Mouse (Mus musculus): ENCODE data around the gene Atrip.

The Atrip gene

DNA sequence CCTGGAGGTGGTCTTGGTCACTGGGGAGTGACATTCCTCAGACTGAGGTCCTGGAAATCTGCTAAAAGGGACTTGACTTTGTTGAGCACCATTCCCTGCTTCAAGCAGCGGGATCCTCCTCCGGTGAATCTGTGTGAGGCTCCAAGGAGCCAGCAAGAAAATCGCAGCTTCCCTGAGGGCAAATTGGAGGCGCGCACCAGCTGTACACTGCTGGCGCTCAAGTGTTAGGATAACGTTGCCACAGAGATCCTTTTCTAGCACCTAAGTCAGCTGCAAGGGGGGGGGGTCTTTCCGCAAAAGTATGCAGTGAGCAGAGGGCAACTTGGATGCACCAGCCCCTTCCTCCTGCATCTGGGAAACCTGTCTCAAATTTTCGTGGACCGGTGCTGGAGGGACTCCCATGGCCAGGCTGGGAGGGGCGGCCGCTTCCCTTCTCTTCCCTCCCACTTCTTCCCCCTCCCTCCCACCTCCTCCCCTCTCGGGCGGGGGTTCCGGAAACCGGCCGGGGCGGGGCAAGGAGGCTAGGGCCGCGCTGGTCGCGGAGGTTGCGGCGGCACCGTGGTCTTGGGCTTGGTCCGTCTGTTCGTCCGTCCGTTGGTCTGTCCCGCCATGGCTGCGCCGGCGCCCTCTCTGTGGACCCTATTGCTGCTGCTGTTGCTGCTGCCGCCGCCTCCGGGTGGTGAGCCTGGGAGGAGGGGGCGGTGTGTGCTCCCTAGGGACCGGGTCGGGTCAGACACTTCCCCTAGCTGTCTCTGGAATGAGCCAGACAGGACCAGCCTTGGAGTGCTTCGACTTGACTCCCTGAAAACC lies 35.6 kb downstream of the Atrip start, which contains the start of gene Shisa5:
TSS of gene Shisa5 (plus strand) at position 480 of the 810 bp plus-strand sequence.
- DNase-seq (ENCODE audit: low read depth in 1 of 2, low spot score in 2 of 2) = peak in 1 of 2 experiments; percentile 62

DNA sequence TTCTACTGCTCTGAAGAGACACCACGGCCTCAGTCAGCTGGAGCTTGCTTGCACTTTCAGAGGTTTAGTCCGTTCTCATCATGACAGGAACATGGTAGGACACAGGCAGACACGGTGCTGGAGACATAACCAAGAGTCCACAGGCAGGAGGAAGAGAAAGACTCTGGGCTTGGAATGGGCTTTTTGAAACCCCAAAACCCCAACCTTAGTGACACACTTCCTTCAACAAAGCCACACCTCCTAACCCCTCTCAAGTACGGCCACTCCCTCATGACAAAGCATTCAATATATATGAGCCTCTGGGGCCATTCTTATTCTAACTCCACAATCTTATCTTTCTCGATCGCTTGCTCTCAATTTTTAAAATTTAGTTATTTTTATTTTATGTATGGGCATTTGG lies 41.5 kb downstream of the Atrip start:
- DNase-seq (ENCODE audit: low read depth in 1 of 2, low spot score in 2 of 2) = no peak

DNA sequence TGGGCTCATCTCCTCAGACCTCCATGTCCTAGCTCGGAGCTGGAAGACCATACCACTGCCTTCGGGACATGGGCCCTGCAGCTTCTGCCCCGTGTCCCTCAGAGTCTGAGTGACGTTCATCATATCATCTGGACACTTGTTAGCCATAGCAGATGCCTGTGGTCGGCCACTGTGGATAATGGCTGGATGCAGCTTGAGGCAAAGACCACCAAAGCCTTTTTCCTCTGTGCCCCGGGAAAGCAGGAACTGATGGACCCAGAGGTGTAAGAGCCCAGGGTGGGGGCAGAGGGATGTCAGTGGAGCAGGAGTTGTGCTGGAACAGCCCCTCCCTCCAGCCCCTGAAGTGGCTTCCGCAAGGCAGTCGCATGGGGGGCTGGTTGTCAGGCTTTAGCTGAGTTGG lies 42.2 kb downstream of the Atrip start:
- no peak for DNase-seq (ENCODE audit: low read depth in 1 of 2, low spot score in 2 of 2)

DNA sequence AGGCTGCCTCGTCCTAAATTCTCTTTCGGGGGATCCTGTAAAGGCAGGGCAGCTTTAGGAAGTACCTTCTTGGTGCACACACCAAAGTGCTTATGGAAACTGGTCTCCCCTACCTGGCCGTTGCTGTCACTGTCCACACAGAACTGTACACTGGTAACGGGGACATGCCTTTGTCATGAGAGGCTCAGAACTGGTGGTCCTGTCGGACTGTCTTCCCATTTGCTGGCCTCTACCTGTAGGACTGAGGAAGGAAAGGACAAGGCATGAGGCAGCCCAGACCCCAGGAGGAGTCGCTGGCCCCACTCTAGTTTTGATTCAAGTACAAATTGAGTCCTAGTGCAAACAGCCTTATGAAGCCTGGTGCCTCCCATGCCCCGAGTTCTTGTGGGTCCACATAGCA lies 42.9 kb downstream of the Atrip start:
- no peak for DNase-seq (ENCODE audit: low read depth in 1 of 2, low spot score in 2 of 2)

DNA sequence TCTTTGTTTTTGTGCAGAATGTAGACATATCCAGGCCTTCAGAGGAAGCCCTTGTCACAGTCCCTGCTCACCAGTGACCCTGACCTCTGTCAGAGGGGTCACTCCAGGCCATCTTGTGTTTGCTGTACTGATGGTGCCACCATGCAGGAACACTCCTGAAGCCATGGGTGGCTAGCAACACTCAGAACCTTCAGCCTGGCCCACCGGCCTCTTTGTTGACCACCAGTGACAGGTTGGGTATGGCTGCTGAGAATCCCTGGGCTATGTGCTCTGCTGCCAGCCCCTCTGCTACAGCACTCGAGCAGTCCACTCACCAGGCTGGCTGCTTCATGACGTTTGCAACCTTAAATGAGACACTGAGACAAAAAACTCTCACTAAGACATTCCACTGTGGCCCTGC lies 43.6 kb downstream of the Atrip start:
- no peak for DNase-seq (ENCODE audit: low read depth in 1 of 2, low spot score in 2 of 2)

DNA sequence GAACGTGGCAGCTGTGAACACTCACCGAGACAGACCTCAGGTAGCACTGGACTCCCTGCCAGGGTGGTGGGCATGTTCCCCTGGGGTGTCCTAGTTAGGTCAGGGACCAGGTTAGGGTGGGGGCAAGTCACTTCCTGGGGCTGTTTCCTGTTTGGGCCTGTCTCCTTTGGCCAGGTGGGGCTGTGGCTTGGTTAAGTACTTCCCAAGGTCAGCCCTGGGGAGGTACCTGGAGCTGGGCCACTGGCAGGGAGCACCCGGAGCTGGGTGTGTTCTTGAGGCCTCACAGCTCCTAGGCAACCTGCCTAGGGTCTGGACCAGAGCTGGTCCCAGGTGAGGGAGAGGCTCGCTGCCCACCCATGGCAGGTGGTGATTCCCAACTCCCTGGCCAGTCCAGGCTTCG lies 45.0 kb downstream of the Atrip start:
- DNase-seq (ENCODE audit: low read depth in 1 of 2, low spot score in 2 of 2) = no peak

DNA sequence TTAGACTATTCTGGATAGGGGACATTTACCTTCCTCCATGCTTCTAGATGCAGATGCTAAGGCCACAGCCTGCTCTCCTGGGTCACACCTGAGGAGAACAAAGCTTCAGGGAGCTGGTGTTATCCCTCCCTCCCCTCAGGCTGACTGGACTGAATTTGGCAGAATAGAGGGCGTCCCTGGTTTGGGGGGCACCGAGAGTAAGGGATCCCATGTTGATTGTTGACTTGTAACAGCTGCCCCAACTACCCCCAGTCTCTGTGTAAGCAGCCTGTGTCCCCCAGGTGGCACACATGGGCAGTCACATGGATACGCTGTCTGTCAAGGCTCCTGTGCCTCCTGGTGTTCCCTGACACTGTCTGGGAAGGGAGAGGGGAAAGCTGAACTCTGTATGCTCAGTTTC lies 45.5 kb downstream of the Atrip start:
- DNase-seq (ENCODE audit: low read depth in 1 of 2, low spot score in 2 of 2) = no peak

DNA sequence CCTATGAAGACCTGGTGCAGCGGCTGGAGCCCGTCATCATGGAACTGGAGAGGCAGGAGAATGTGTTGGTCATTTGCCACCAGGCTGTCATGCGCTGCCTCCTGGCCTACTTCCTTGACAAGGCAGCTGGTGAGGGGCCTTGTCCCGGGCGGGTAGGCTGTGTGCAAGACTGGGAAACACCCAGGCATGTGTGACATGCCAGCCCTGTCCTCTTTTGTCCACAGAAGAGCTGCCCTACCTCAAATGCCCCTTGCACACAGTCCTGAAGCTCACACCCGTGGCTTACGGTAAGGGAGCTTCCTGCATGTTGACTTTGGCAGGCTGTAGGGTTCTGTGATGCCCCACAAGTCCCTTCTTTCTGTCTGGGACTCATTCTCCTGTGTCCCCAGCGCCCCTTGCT lies 46.4 kb downstream of the Atrip start:
- no peak for DNase-seq (ENCODE audit: low read depth in 1 of 2, low spot score in 2 of 2)

DNA sequence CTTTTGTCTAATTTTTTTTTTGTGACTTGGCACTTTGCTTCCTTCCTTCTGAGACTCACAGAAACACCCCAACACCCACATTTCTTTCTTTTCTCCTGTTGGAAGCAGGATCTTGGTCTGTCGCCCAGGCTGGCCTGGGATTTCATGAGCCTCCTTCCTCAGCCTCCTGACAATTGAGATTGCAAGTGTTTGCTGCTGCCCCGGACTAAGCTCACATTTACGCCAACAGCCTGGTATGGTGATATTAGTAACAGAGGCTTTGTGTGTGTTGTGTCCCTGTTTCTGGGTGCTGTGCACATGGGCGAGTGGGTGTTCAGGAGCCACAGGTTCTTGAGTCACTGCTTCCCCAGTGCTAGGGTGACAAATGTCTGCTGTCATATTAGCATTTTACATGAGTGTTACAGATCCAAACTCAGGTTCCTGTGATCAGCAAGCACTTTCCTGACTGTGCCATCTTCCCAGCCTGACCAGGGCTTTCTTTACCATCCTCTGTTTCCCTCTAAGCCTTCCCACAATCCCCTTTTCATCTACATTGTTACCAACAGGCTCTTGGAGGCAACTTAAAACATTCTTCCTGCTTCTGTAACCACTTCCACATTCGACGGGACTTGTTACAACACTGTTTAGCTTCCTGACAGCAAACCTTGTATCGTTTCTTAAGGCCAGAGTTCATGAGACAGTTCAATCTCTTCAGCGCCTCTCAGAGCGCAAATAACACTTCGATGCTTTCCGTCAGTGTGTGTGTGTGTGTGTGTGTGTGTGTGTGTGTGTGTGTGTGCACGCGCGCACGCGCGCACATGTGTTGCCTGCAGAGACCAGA lies 50.8 kb downstream of the Atrip start:
- DNase-seq (ENCODE audit: low read depth in 1 of 2, low spot score in 2 of 2) = peak in 1 of 2 experiments; percentile 51

DNA sequence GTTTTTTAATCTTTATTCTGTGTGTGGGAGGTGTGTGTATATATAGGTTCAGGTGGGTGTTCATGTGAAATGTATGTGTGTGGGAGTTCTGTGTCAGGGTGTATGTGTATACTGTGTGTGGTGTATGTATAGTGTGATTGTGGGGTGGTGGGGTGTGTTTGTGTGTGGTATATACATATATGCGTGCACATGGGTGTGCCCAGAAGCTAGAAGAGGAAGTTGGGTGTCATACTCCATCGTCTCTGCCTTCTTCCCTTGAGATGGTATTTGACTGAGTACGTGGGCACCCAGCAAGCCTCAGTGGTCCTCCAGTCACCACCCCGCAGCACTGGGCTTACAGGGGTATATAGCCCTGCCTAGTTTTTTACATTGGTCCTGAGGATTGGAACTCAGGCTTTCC lies 52.5 kb downstream of the Atrip start:
- DNase-seq (ENCODE audit: low read depth in 1 of 2, low spot score in 2 of 2) = peak in 1 of 2 experiments; percentile 64

DNA sequence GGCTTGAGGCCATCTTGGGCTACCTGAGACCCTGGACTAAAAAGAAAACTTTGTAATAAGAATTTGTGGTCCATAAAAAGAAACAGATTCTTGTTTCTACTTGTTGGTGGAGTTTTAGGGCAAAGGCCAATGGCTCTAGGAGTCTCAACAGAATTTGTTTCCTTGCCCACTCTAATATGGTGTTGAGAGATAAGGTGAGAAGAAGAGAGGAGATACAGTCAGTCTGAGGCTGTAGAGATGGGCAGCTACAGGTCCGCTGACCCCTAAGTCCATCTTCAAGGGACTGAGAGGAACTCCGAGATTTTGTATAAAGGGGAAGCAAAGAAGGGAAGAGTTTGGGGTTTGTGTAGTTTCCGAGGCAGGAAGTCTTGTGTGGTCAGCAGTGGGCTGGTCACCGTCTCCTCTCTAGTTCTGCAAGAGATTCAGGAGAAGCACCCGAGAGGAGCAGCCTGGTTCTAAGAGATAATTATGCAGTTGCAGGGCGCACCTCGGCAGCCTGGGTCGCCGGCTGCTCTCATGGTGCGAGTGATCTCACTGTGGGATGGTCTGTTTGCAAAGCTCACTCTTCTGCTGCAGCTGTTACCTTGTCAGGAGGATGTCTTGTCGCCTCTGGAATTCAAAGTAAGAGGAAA lies 56.8 kb downstream of the Atrip start:
- DNase-seq (ENCODE audit: low read depth in 1 of 2, low spot score in 2 of 2) = peak in 1 of 2 experiments; percentile 30

DNA sequence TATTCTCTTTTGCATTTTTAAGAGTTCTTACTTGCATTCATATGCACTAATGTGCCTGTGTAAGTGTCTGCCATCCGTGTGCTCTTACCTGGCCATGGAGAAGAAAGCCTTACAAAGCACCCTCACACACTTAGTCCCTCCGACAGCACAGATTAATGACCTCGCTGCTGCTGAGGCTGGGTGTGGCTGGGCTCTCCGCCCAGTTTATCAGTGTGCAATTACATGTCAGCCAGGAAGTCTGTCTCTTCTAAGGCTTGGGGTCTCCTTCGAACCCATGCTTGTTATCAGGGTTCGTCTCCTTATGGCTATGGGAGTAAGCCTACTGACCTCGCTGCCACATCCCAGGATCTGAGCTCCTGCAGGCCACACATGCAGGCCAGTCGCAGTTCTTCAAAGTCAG lies 58.5 kb downstream of the Atrip start:
- no peak for DNase-seq (ENCODE audit: low read depth in 1 of 2, low spot score in 2 of 2)

DNA sequence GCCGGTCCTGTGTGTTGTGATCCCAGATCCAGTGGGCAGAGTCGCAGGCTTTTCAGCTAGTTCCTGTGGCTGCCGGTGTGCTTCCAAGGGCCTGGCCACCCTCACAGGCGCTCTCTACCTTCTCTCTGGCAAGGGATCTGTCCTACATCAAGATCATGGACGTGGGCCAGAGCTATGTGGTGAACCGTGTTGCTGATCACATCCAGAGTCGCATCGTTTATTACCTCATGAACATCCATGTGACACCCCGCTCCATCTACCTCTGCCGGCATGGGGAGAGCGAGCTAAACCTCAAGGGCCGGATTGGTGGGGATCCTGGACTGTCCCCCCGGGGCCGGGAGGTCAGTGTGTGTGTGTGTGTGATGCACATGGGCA lies 63.6 kb downstream of the Atrip start:
- DNase-seq (ENCODE audit: low read depth in 1 of 2, low spot score in 2 of 2) = no peak

DNA sequence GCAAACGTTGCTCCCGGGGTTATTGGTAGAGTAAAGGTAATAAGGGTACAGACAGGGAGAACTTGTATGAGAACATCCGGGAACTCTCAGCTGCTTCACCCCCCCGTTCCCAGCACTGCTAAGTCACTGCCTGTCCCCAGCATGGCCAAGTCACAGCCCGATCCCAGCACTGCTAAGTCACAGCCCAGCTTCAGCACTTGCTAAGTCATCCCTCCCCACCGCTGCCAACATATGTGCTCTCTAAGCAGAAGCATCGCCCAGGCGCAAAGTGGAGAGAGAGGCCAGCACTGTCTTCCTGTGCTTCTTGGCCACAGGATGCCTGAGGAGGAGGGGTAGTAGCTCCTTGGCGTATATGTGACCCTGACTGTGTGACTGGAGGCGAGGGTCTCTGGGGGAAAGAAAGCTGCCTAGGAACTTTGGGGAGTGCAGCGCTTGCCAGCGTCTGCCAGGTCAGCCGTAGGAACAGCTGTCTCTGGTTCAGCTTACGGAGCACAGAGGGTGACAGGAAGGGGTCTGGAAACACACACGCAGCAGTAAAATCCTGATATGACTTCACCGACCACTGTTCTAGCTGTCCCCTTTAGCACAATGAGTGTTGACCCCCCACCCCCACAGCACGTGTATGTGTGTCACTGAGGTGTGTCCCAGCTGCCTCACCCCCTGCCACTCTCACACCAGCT lies 64.1 kb downstream of the Atrip start:
- peak in 1 of 2 experiments; percentile 36 for DNase-seq (ENCODE audit: low read depth in 1 of 2, low spot score in 2 of 2)

DNA sequence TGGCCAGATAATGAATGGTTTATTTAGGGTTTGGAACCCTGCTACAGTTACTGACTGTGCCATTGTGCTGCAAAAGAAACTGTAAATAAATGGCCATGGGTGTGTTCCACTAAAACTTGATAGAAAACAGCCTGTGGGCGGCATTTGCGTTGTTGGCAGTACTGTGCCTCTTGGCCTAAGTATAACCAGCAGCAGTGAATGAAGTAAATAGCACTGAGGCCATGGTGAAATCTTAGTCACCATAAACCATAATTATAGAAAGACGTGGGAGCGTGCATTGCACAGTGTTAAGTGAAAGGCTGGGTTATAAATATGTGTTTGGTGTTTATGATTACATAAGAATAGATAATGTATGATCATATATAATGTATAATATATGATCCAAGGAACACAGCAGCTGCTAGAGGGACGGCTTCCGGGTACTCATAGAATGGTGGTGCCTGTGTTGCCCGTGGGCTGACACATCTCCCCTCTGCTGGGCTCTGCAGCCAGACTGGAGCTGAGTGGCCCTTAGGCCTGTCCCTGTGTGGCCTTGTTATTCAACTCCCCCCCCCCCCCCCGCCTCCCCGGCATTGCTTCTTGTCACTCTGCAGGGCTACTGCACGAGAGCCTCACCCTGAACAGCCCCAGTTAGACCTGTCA lies 64.8 kb downstream of the Atrip start:
- no peak for DNase-seq (ENCODE audit: low read depth in 1 of 2, low spot score in 2 of 2)

DNA sequence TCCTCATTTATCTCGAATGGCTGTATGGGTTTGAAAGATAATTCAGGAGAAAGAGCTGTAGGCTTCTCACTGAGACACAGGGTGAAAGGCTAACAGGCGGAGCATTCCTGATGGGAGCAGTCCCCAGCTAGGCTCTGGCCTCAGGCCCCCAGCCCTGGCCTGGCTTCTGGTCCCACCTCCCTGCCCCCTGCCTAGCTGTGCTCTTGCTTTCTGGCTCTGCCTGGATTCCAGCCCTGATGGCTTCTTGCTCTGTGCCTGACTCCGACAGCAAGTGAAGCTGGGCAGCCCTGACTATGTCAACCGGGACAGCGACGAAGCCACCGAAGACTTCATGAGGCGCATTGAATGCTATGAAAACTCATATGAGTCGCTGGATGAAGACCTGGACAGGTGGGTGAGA lies 65.8 kb downstream of the Atrip start:
- no peak for DNase-seq (ENCODE audit: low read depth in 1 of 2, low spot score in 2 of 2)
